Mouse (Mus musculus): ENCODE results near the gene Crbn. TPM values are rescaled to one million over a fixed set of nuclear protein-coding genes. Genes with fewer than 3 reads are reported as not detected.

The Crbn gene
- polyA plus RNA-seq (2016; fragmentation: Nextera tagmentation; extraction: Ambion mirVana): 44.3 and 49.8 TPM in 2 replicates

GRCm38 (mm10) chr6:106799333-106800226 lies at the start of gene Crbn:
TSS of gene Crbn (minus strand) at chr6:106800077.
- peaks cover 17% of the 10 kb centered on the region for H3K4me1 ChIP-seq
- peak within 1 kb of the TSS; percentile 88 for H3K27ac ChIP-seq (replicated peaks)
- peaks cover 11% of the 10 kb centered on the region for H3K36me3 ChIP-seq
- peak within 1 kb of the TSS; percentile 92 for H3K4me3 ChIP-seq
- H3K27me3 ChIP-seq (ENCODE audit: low read depth, poor library complexity, severe bottlenecking): no peaks in the 10 kb centered on the region
- H3K9me3 ChIP-seq (replicated peaks): no peaks in the 10 kb centered on the region
- 2% methylated on average over 57 of the region's 57 CpGs for WGBS
- DNase-seq (ENCODE audit: low spot score): peak; percentile 90

DNA sequence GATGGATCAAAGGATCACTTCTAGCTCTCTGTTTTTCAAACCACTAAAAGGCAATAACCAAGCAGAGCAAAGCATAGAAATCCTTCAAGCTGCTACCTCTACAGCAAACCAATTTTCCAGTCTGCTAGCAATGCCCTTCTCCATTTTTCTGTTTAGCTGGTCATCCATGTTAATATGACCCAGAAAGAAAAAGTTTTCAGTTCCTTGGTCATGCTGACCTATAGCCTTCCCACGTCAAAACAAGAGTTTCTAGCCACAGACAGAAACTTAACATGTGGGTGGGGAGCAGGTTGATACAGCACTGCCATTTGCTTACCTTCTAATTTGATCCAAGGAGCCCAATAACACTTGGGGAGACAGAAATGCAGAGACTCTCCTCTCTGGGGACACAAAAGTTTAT lies 40.3 kb upstream of the Crbn start:
- no peaks in the 10 kb centered on the region for H3K27me3 ChIP-seq (ENCODE audit: low read depth, poor library complexity, severe bottlenecking)
- no peak overlapping the region for H3K4me3 ChIP-seq
- H3K36me3 ChIP-seq: no peaks in the 10 kb centered on the region
- no peaks in the 10 kb centered on the region for H3K9me3 ChIP-seq (replicated peaks)
- DNase-seq (ENCODE audit: low spot score): no peak
- no peak overlapping the region for H3K27ac ChIP-seq (replicated peaks)
- 72% methylated on average over 1 of the region's 1 CpGs for WGBS
- H3K4me1 ChIP-seq: no peaks in the 10 kb centered on the region

- Histone ChIP-seq H3K36me3 (no peaks in the 10 kb centered on the region), H3K4me3 (no peak overlapping the region), H3K27me3 (ENCODE audit: low read depth, poor library complexity, severe bottlenecking) (no peaks in the 10 kb centered on the region), H3K27ac (replicated peaks) (no peak overlapping the region), H3K9me3 (replicated peaks) (no peaks in the 10 kb centered on the region), H3K4me1 (no peaks in the 10 kb centered on the region)
- no peak for DNase-seq (ENCODE audit: low spot score)
- 84% methylated on average over 3 of the region's 3 CpGs for WGBS
Measured at GRCm38 (mm10) chr6:106838053-106838452, 38.2 kb upstream of the Crbn start.

DNA sequence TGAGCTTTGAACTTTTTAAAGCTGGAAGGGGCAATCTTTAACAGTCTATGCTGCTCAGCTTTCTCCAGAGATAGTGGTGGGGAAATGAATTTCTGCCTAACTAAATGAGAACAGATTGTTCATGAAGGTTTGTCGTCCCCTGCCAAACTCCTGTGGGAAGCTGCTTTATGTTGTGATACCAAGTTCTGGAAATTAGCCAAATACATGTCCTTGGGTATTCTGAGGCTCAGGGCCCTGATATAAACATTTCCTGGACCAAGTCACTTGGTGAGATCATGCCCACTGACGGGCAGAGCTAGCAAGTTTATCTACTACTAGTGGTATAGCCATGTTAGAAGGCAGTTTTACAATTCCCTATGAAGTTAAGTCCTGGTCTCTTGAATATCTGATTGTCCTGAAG lies 35.4 kb upstream of the Crbn start:
- H3K36me3 ChIP-seq: no peaks in the 10 kb centered on the region
- H3K4me3 ChIP-seq: no peak overlapping the region
- H3K9me3 ChIP-seq (replicated peaks): no peaks in the 10 kb centered on the region
- no peaks in the 10 kb centered on the region for H3K27me3 ChIP-seq (ENCODE audit: low read depth, poor library complexity, severe bottlenecking)
- H3K4me1 ChIP-seq: no peaks in the 10 kb centered on the region
- DNase-seq (ENCODE audit: low spot score): no peak
- WGBS: 86% methylated on average over 2 of the region's 2 CpGs
- H3K27ac ChIP-seq (replicated peaks): no peak overlapping the region

GRCm38 (mm10) chr6:106822329-106822728 lies 22.5 kb upstream of the Crbn start:
- no peak overlapping the region for H3K4me3 ChIP-seq
- H3K9me3 ChIP-seq (replicated peaks): no peaks in the 10 kb centered on the region
- 61% methylated on average over 1 of the region's 1 CpGs for WGBS
- no peaks in the 10 kb centered on the region for H3K4me1 ChIP-seq
- H3K27ac ChIP-seq (replicated peaks): no peak overlapping the region
- no peak for DNase-seq (ENCODE audit: low spot score)
- no peaks in the 10 kb centered on the region for H3K27me3 ChIP-seq (ENCODE audit: low read depth, poor library complexity, severe bottlenecking)
- H3K36me3 ChIP-seq: no peaks in the 10 kb centered on the region

- H3K4me1 ChIP-seq: no peaks in the 10 kb centered on the region
- no peak overlapping the region for H3K4me3 ChIP-seq
- no peak for DNase-seq (ENCODE audit: low spot score)
- H3K27ac ChIP-seq (replicated peaks): no peak overlapping the region
- no peaks in the 10 kb centered on the region for H3K9me3 ChIP-seq (replicated peaks)
- no peaks in the 10 kb centered on the region for H3K27me3 ChIP-seq (ENCODE audit: low read depth, poor library complexity, severe bottlenecking)
- no peaks in the 10 kb centered on the region for H3K36me3 ChIP-seq
Measured at GRCm38 (mm10) chr6:106820566-106820965, 20.7 kb upstream of the Crbn start.

GRCm38 (mm10) chr6:106819906-106820305 lies 20.0 kb upstream of the Crbn start:
- H3K27ac ChIP-seq (replicated peaks): no peak overlapping the region
- H3K4me3 ChIP-seq: no peak overlapping the region
- DNase-seq (ENCODE audit: low spot score): no peak
- WGBS: 85% methylated on average over 3 of the region's 3 CpGs
- H3K36me3 ChIP-seq: no peaks in the 10 kb centered on the region
- no peaks in the 10 kb centered on the region for H3K9me3 ChIP-seq (replicated peaks)
- no peaks in the 10 kb centered on the region for H3K27me3 ChIP-seq (ENCODE audit: low read depth, poor library complexity, severe bottlenecking)
- H3K4me1 ChIP-seq: no peaks in the 10 kb centered on the region

DNA sequence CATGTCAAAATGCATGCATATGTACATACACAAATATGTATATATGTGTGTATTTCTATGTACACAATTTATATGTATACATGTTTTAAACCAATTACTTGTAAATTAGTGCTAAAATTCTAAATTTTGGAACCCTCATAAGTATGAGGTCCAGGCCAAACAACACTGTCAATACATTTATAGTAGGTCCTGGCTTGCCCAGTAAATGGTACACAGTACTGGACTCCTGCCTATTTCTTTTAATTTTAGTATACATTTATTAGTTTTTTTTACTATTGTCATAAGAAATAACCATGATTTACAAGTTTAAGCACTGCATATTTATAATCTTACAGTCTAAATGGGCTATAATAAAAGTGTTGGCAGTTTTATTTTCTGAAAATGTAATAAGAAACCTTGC lies 19.4 kb upstream of the Crbn start:
- no peak overlapping the region for H3K4me3 ChIP-seq
- H3K9me3 ChIP-seq (replicated peaks): no peaks in the 10 kb centered on the region
- H3K27ac ChIP-seq (replicated peaks): no peak overlapping the region
- H3K4me1 ChIP-seq: no peaks in the 10 kb centered on the region
- no peaks in the 10 kb centered on the region for H3K36me3 ChIP-seq
- DNase-seq (ENCODE audit: low spot score): no peak
- H3K27me3 ChIP-seq (ENCODE audit: low read depth, poor library complexity, severe bottlenecking): no peaks in the 10 kb centered on the region

GRCm38 (mm10) chr6:106810686-106811085 lies 10.8 kb upstream of the Crbn start:
- Histone ChIP-seq H3K4me1 (no peaks in the 10 kb centered on the region), H3K9me3 (replicated peaks) (no peaks in the 10 kb centered on the region), H3K4me3 (no peak overlapping the region), H3K36me3 (no peaks in the 10 kb centered on the region), H3K27me3 (ENCODE audit: low read depth, poor library complexity, severe bottlenecking) (no peaks in the 10 kb centered on the region), H3K27ac (replicated peaks) (no peak overlapping the region)
- no peak for DNase-seq (ENCODE audit: low spot score)
- 88% methylated on average over 3 of the region's 3 CpGs for WGBS

DNA sequence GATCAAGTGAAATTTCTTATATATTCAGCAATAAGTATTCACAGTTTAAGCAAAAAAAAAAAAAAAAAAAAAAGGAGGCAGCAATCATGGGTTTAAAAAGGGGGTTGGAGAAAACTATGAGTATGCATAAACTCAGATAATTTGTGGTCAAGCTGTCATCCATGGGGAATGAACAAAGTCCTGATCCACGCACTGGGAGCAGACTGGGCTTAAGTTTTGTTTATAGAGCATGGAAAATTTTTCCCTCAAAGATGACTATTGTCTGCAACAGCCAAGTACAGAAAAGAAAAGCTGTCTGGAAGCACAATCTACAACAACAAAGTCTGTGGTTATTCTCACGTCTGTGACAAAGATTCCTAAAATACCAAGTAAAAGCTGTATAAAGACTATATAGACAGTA lies 9.3 kb upstream of the Crbn start:
- no peak for DNase-seq (ENCODE audit: low spot score)
- Histone ChIP-seq H3K4me3 (no peak overlapping the region), H3K27ac (replicated peaks) (no peak overlapping the region), H3K4me1 (no peaks in the 10 kb centered on the region), H3K9me3 (replicated peaks) (no peaks in the 10 kb centered on the region), H3K27me3 (ENCODE audit: low read depth, poor library complexity, severe bottlenecking) (no peaks in the 10 kb centered on the region), H3K36me3 (no peaks in the 10 kb centered on the region)
- WGBS: 76% methylated on average over 2 of the region's 2 CpGs

DNA sequence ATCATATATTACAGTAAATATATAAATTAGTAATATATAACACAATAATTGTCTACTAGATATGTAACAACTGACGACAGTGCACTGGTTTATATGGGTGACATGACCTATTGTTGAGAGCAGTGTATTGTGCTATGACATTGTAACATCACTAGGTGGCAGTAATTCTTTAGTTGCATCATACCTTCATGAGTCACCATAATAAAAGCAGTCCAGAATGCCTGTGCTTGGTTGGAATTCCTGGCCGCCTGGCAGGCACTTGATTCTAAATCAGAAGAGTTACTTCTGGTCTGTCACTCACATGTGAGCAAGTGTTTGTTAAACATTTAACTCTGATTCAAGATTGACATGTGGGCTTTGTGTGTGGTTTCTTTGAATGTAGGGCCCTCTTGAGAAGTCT lies 5.0 kb upstream of the Crbn start:
- no peak for DNase-seq (ENCODE audit: low spot score)
- H3K27me3 ChIP-seq (ENCODE audit: low read depth, poor library complexity, severe bottlenecking): no peaks in the 10 kb centered on the region
- H3K36me3 ChIP-seq: no peaks in the 10 kb centered on the region
- 49% methylated on average over 2 of the region's 2 CpGs for WGBS
- H3K9me3 ChIP-seq (replicated peaks): no peaks in the 10 kb centered on the region
- no peak overlapping the region for H3K27ac ChIP-seq (replicated peaks)
- H3K4me1 ChIP-seq: 0 out of 2 replicates have a peak, but pooled peaks cover 3% of the 10 kb centered on the region
- H3K4me3 ChIP-seq: no peak overlapping the region

- WGBS: 58% methylated on average over 5 of the region's 5 CpGs
- Histone ChIP-seq H3K4me1 (peaks cover 17% of the 10 kb centered on the region), H3K27me3 (ENCODE audit: low read depth, poor library complexity, severe bottlenecking) (no peaks in the 10 kb centered on the region), H3K9me3 (replicated peaks) (no peaks in the 10 kb centered on the region), H3K27ac (replicated peaks) (peak overlapping the region; percentile 88; the same call in 1 of the 2 replicates), H3K4me3 (peak overlapping the region; percentile 92), H3K36me3 (peaks cover 6% of the 10 kb centered on the region; the same call in 1 of the 2 replicates)
- no peak for DNase-seq (ENCODE audit: low spot score)
Measured at GRCm38 (mm10) chr6:106800227-106800557, 315 bp upstream of the Crbn start.

DNA sequence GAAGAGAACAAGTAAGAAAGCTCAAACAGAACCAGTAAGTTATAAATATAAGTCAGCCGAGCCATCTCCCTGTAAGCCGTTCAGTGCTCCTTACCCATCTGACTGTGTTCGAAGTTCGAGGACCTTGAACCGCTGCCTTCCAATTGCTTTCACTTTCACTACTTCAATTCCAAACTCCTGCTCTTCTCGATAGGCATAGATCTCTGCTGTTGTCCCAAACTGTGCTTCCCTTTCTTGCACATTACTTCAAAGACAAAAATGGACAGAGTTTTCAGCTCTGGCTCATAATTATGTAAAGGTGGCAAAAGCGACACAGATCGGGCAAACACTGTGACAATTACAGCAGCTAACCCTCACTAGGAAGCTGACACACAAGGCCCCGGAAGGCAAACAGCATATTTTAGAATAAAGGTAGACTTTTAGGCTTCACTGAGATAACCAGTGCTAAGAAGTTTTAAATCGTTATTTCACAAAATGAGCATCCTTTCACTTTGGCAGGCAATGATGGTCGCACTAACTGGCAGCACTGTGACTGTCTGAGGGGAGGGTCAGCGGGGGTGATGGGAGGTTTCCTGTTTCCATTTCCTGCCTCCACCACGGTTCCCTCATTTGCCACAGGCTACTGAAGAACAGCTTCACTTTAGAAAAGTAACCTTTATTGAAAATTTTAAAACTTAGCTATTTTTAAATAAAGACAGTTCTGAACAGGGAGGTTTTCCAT lies 5.6 kb downstream of the Crbn start:
- no peak overlapping the region for H3K4me3 ChIP-seq
- 93% methylated on average over 13 of the region's 13 CpGs for WGBS
- peaks cover 47% of the 10 kb centered on the region for H3K36me3 ChIP-seq
- H3K4me1 ChIP-seq: peaks cover 11% of the 10 kb centered on the region
- no peaks in the 10 kb centered on the region for H3K9me3 ChIP-seq (replicated peaks)
- no peaks in the 10 kb centered on the region for H3K27me3 ChIP-seq (ENCODE audit: low read depth, poor library complexity, severe bottlenecking)
- no peak for DNase-seq (ENCODE audit: low spot score)
- H3K27ac ChIP-seq (replicated peaks): no peak overlapping the region

Measured in midbrain, embryonic 10.5 days (tissue).